35 mouse cellular contexts compared by ENCODE assay signal in genomic region chr5:65438041-65438440, GRCm38 (mm10). TPM values are rescaled to one million over a fixed set of nuclear protein-coding genes. Genes with fewer than 3 reads are reported as not detected.
"Had no signal": no experiment of that assay in that cellular context is flagged by ENCODE, and none has a peak within 500 bp of the region (broad histone marks: within the 10 kb centered on the region; RNA-seq: fewer than 3 reads in every experiment).

No protein-coding gene starts in this region.

- H3K4me2 ChIP-seq: heart, embryonic 12.5 days; hindbrain, embryonic 12.5 days; hindbrain, embryonic 14.5 days; intestine, embryonic 15.5 days; limb, embryonic 13.5 days; limb, embryonic 15.5 days; liver, embryonic 11.5 days; liver, embryonic 13.5 days; liver, embryonic 15.5 days had no signal

- H3K36me3 ChIP-seq: hindbrain, embryonic 10.5 days; hindbrain, embryonic 12.5 days; intestine, embryonic 15.5 days; liver, embryonic 13.5 days; liver, embryonic 15.5 days had no signal

- H3K4me3 ChIP-seq: gastrocnemius, adult 2 months; heart, adult 2 months; heart, embryonic 12.5 days; hindbrain, embryonic 10.5 days; hindbrain, embryonic 12.5 days; intestine, embryonic 15.5 days; layer of hippocampus, adult 2 months; limb, embryonic 13.5 days; limb, embryonic 15.5 days; liver, embryonic 13.5 days; liver, embryonic 15.5 days had no signal

- H3K9me3 ChIP-seq: heart, embryonic 12.5 days; hindbrain, embryonic 10.5 days; hindbrain, embryonic 12.5 days; intestine, embryonic 15.5 days; limb, embryonic 13.5 days; limb, embryonic 15.5 days; liver, embryonic 13.5 days; liver, embryonic 15.5 days had no signal

- H3K27ac ChIP-seq: heart, adult 2 months; hindbrain, embryonic 10.5 days; hindbrain, embryonic 12.5 days; hindbrain, embryonic 14.5 days; intestine, embryonic 15.5 days; layer of hippocampus, adult 2 months; limb, embryonic 13.5 days; liver, embryonic 13.5 days; liver, embryonic 15.5 days had no signal

- DNase-seq: gastrocnemius, adult 2 months; gastrocnemius, postnatal 10 days; gastrocnemius, postnatal 25 days; heart, adult 2 months; heart, postnatal 10 days; heart, postnatal 4 days; kidney, adult 18-20 months; kidney, adult 8-10 months; kidney, postnatal 10 days; kidney, postnatal 25 days; kidney, postnatal 4 days; left cerebral cortex, postnatal 4 days; liver, embryonic 13.5 days had no signal

- H3K27me3 ChIP-seq: heart, embryonic 12.5 days; hindbrain, embryonic 12.5 days; intestine, embryonic 15.5 days; limb, embryonic 13.5 days; limb, embryonic 15.5 days; liver, embryonic 13.5 days had no signal

RNA-seq across cellular contexts. Expression of gene Gm43552, which starts 54.6 kb away (rescaled TPM):
- total RNA-seq: gastrocnemius, adult 2 months; granulocyte monocyte progenitor cell, adult 5-6 weeks; heart, adult 2 months; heart, postnatal 10 days; heart, postnatal 25 days; layer of hippocampus, postnatal 10 days; left cerebral cortex, postnatal 10 days; left cerebral cortex, postnatal 25 days; left cerebral cortex, postnatal 4 days had no signal
- polyA plus RNA-seq: heart, adult 2 months; heart, embryonic 12.5 days; heart, embryonic 14.5 days; hindbrain, embryonic 10.5 days; hindbrain, embryonic 12.5 days; hindbrain, embryonic 14.5 days; hindbrain, embryonic 16.5 days; inflammation-experienced regulatory T-cells, adult 6 months; intestine, embryonic 15.5 days; intestine, postnatal 0 days; kidney, embryonic 14.5 days; kidney, embryonic 16.5 days; limb, embryonic 11.5 days; limb, embryonic 13.5 days; limb, embryonic 15.5 days; liver, embryonic 11.5 days; liver, embryonic 15.5 days had no signal
